ENCODE assay signal across 8 mouse cellular contexts in genomic region chr1:87786251-87786650, GRCm38 (mm10). TPM values are rescaled to one million over a fixed set of nuclear protein-coding genes. Genes with fewer than 3 reads are reported as not detected.
DNase-seq lines count a peak whose midpoint lies in the region; ATAC-seq lines count a peak whose summit lies in the region.

No protein-coding gene starts in this region.

- ATAC-seq in hindbrain, embryonic 14.5 days (ENCODE audit: low FRiP score): no peak; the same call in 1 of the 2 replicates
- no peak for ATAC-seq in hindbrain, embryonic 12.5 days (ENCODE audit: low FRiP score)
- ATAC-seq in frontal cortex, adult (ENCODE audit: low TSS enrichment): peak; percentile 69
- peak; percentile 80 for ATAC-seq in intestine, embryonic 15.5 days
- ATAC-seq in neural tube, embryonic 14.5 days (ENCODE audit: low read depth): peak; percentile 77; the same call in 1 of the 2 replicates
- no peak for ATAC-seq in inflammation-experienced regulatory T-cells, adult 6 months

- no peaks in the 10 kb centered on the region for H3K27me3 ChIP-seq in hindbrain, embryonic 14.5 days (ENCODE audit: control insufficient read depth, insufficient read depth, low read length)
- no peaks in the 10 kb centered on the region for H3K27me3 ChIP-seq in hindbrain, embryonic 12.5 days
- no peaks in the 10 kb centered on the region for H3K27me3 ChIP-seq in intestine, embryonic 15.5 days (replicated peaks)
- no peaks in the 10 kb centered on the region for H3K27me3 ChIP-seq in neural tube, embryonic 14.5 days (ENCODE audit: control insufficient read depth, insufficient read depth, low read length)

- H3K9me3 ChIP-seq in hindbrain, embryonic 14.5 days (ENCODE audit: control insufficient read depth, low read length): no peaks in the 10 kb centered on the region
- H3K9me3 ChIP-seq in hindbrain, embryonic 12.5 days (replicated peaks): no peaks in the 10 kb centered on the region
- no peaks in the 10 kb centered on the region for H3K9me3 ChIP-seq in intestine, embryonic 15.5 days
- no peaks in the 10 kb centered on the region for H3K9me3 ChIP-seq in neural tube, embryonic 14.5 days (ENCODE audit: control insufficient read depth, low read length)

- no peak overlapping the region for H3K9ac ChIP-seq in hindbrain, embryonic 14.5 days
- no peak overlapping the region for H3K9ac ChIP-seq in hindbrain, embryonic 12.5 days
- no peak overlapping the region for H3K9ac ChIP-seq in intestine, embryonic 15.5 days
- H3K9ac ChIP-seq in neural tube, embryonic 14.5 days (replicated peaks; ENCODE audit: low read depth, low read length): no peak overlapping the region

- WGBS in hindbrain, embryonic 14.5 days: 72% methylated on average over 7 of the region's 7 CpGs
- 90% methylated on average over 7 of the region's 7 CpGs for WGBS in hindbrain, embryonic 12.5 days
- 54% methylated on average over 7 of the region's 7 CpGs for WGBS in intestine, embryonic 15.5 days
- 56% methylated on average over 7 of the region's 7 CpGs for WGBS in neural tube, embryonic 14.5 days

- no peak overlapping the region for H3K27ac ChIP-seq in hindbrain, embryonic 14.5 days
- no peak overlapping the region for H3K27ac ChIP-seq in hindbrain, embryonic 12.5 days
- H3K27ac ChIP-seq in intestine, embryonic 15.5 days: peak overlapping the region; percentile 34
- peak overlapping the region; percentile 36; the same call in 1 of the 2 replicates for H3K27ac ChIP-seq in neural tube, embryonic 14.5 days (ENCODE audit: low read depth, low read length)

- DNase-seq in hindbrain, embryonic 14.5 days (ENCODE audit: low spot score): peak; percentile 53
- DNase-seq in thymus, postnatal 4 days: no peak
- no peak for DNase-seq in cerebellum, adult 8-10 months

- H3K4me3 ChIP-seq in hindbrain, embryonic 14.5 days (replicated peaks; ENCODE audit: low read length): no peak overlapping the region
- H3K4me3 ChIP-seq in hindbrain, embryonic 12.5 days: no peak overlapping the region
- no peak overlapping the region for H3K4me3 ChIP-seq in intestine, embryonic 15.5 days (replicated peaks)
- H3K4me3 ChIP-seq in neural tube, embryonic 14.5 days (ENCODE audit: low read depth, low read length): no peak overlapping the region

- H3K4me1 ChIP-seq in hindbrain, embryonic 14.5 days (replicated peaks; ENCODE audit: control insufficient read depth, insufficient read depth, low read length): no peaks in the 10 kb centered on the region
- H3K4me1 ChIP-seq in hindbrain, embryonic 12.5 days: no peaks in the 10 kb centered on the region
- 0 out of 2 replicates have a peak, but pooled peaks cover 4% of the 10 kb centered on the region for H3K4me1 ChIP-seq in intestine, embryonic 15.5 days (replicated peaks)
- H3K4me1 ChIP-seq in neural tube, embryonic 14.5 days (ENCODE audit: control insufficient read depth, insufficient read depth, low read length): no peaks in the 10 kb centered on the region; the same call in 1 of the 2 replicates

- H3K4me2 ChIP-seq in hindbrain, embryonic 14.5 days (replicated peaks): no peak overlapping the region
- H3K4me2 ChIP-seq in hindbrain, embryonic 12.5 days (replicated peaks): no peak overlapping the region
- no peak overlapping the region for H3K4me2 ChIP-seq in intestine, embryonic 15.5 days (replicated peaks)
- H3K4me2 ChIP-seq in neural tube, embryonic 14.5 days (ENCODE audit: low read depth, low read length): no peak overlapping the region

- H3K36me3 ChIP-seq in hindbrain, embryonic 14.5 days (replicated peaks; ENCODE audit: control insufficient read depth, insufficient read depth): peaks cover 89% of the 10 kb centered on the region
- peaks cover 89% of the 10 kb centered on the region for H3K36me3 ChIP-seq in hindbrain, embryonic 12.5 days
- peaks cover 40% of the 10 kb centered on the region for H3K36me3 ChIP-seq in intestine, embryonic 15.5 days
- H3K36me3 ChIP-seq in neural tube, embryonic 14.5 days (ENCODE audit: control insufficient read depth, insufficient read depth, low read length): peaks cover 63% of the 10 kb centered on the region

RNA-seq across cellular contexts. Expression of gene Sag, which starts 17.2 kb away (rescaled TPM):
- polyA plus RNA-seq in hindbrain, embryonic 14.5 days (2014; fragmentation: Nextera tagmentation; extraction: Ambion mirVana): 1.4 and 1.8 TPM in 2 replicates
- polyA plus RNA-seq in hindbrain, embryonic 12.5 days (2016; fragmentation: Nextera tagmentation; extraction: Ambion mirVana): 2.4 and 2.5 TPM in 2 replicates
- 0.78 and 0.88 TPM in 2 replicates for polyA plus RNA-seq in intestine, embryonic 15.5 days (2015; fragmentation: Nextera tagmentation; extraction: Ambion mirVana)
- 2.2 and 3.2 TPM in 2 replicates for polyA plus RNA-seq in neural tube, embryonic 14.5 days (2014; fragmentation: Nextera tagmentation; extraction: Ambion mirVana)
- polyA plus RNA-seq in inflammation-experienced regulatory T-cells, adult 6 months (2017; shearing (Covaris generic)): 1 to 10 TPM; 1.7 to 5.3 (median 4.2) TPM

RNA-seq across cellular contexts. Expression of gene Atg16l1, which starts 30.6 kb away (rescaled TPM):
- polyA plus RNA-seq in hindbrain, embryonic 14.5 days (2014; fragmentation: Nextera tagmentation; extraction: Ambion mirVana): 66.8 and 79.4 TPM in 2 replicates
- polyA plus RNA-seq in hindbrain, embryonic 12.5 days (2016; fragmentation: Nextera tagmentation; extraction: Ambion mirVana): 51.0 and 52.4 TPM in 2 replicates
- 25.4 and 26.6 TPM in 2 replicates for polyA plus RNA-seq in intestine, embryonic 15.5 days (2015; fragmentation: Nextera tagmentation; extraction: Ambion mirVana)
- polyA plus RNA-seq in neural tube, embryonic 14.5 days (2014; fragmentation: Nextera tagmentation; extraction: Ambion mirVana): 76.3 and 80.3 TPM in 2 replicates
- 10 to 100 TPM; 12.6 to 23.9 (median 21.1) TPM for polyA plus RNA-seq in inflammation-experienced regulatory T-cells, adult 6 months (2017; shearing (Covaris generic))

Comparison
In these comparisons a context has a peak if more than half of its experiments do, and no peak if none do; other contexts are left out.
1. ATAC-seq: peak in frontal cortex, adult (single experiment), intestine, embryonic 15.5 days (single experiment) and neural tube, embryonic 14.5 days (single experiment); none in hindbrain, embryonic 14.5 days (single experiment), hindbrain, embryonic 12.5 days (single experiment) and inflammation-experienced regulatory T-cells, adult 6 months (single experiment).
2. H3K27ac ChIP-seq: peak in intestine, embryonic 15.5 days (single experiment) and neural tube, embryonic 14.5 days (single experiment); none in hindbrain, embryonic 14.5 days (single experiment) and hindbrain, embryonic 12.5 days (single experiment).